Mouse (Mus musculus): Measurements from ENCODE around the gene Mfsd1. TPM values are rescaled to one million over a fixed set of nuclear protein-coding genes. Genes with fewer than 3 reads are reported as not detected.

The Mfsd1 gene
- total RNA-seq (2021): 10 to 100 TPM; 29.7 to 34.7 TPM
- long read RNA-seq, experiment 1, transcript Mfsd1-201 (16 exons, 3,011 nt): major isoform, 35 of 41 reads
- long read RNA-seq, experiment 1, partial matches to known transcripts: 4 of 41 reads
- long read RNA-seq, experiment 1, other reads (novel, unspliced or antisense): 2 of 41 reads
- long read RNA-seq, experiment 2, transcript Mfsd1-201 (16 exons, 3,011 nt): major isoform, 29 of 35 reads
- long read RNA-seq, experiment 2, partial matches to known transcripts: 3 of 35 reads
- long read RNA-seq, experiment 2, other reads (novel, unspliced or antisense): 3 of 35 reads

- peak; percentile 80 to 83 for DNase-seq (ENCODE audit: extremely low spot score in 1 of 2, low spot score in 2 of 2)
- intact Hi-C loops (cut with DNase I): loop anchor here (10.0 kb wide), 1 partner anchor 1918 kb away; the partner anchor contains the start of gene Lekr1
- Histone ChIP-seq H3K4me3 (peak within 1 kb of the TSS; percentile 98), H3K27ac (peak within 1 kb of the TSS; percentile 93)
- TF ChIP-seq CTCF (IDR thresholded peaks at IDR 0.05): no peak
Observed at GRCm38 (mm10) chr3:67582273-67583124, at the start of gene Mfsd1. Gene Mfsd1, plus strand, starts transcription at chr3:67582741.

GRCm38 (mm10) chr3:67543630-67544029, 38.9 kb upstream of the Mfsd1 start:
- intact Hi-C loops (cut with DNase I): no loop called here
- no peak for DNase-seq (ENCODE audit: extremely low spot score in 1 of 2, low spot score in 2 of 2)
- Histone ChIP-seq H3K4me3 (no peak overlapping the region), H3K27ac (no peak overlapping the region)
- TF ChIP-seq CTCF (IDR thresholded peaks at IDR 0.05): no peak

- no peak for TF ChIP-seq CTCF (IDR thresholded peaks at IDR 0.05)
- H3K27ac ChIP-seq: no peak overlapping the region
Observed at GRCm38 (mm10) chr3:67551193-67551592, 31.3 kb upstream of the Mfsd1 start.

GRCm38 (mm10) chr3:67553281-67553680, 29.3 kb upstream of the Mfsd1 start:
- Histone ChIP-seq H3K4me3 (no peak overlapping the region), H3K27ac (no peak overlapping the region)
- no peak for DNase-seq (ENCODE audit: extremely low spot score in 1 of 2, low spot score in 2 of 2)
- intact Hi-C loops (cut with DNase I): no loop called here
- TF ChIP-seq CTCF (IDR thresholded peaks at IDR 0.05): no peak

More at GRCm38 (mm10) chr3:67551193-67551592, 31.3 kb upstream of the Mfsd1 start:
- intact Hi-C loops (cut with DNase I): no loop called here
- no peak for DNase-seq (ENCODE audit: extremely low spot score in 1 of 2, low spot score in 2 of 2)
- no peak overlapping the region for H3K4me3 ChIP-seq

- intact Hi-C loops (cut with DNase I): no loop called here
- Histone ChIP-seq H3K27ac (no peak overlapping the region), H3K4me3 (no peak overlapping the region)
- no peak for DNase-seq (ENCODE audit: extremely low spot score in 1 of 2, low spot score in 2 of 2)
- no peak for TF ChIP-seq CTCF (IDR thresholded peaks at IDR 0.05)
Observed at GRCm38 (mm10) chr3:67553927-67554448, 28.6 kb upstream of the Mfsd1 start.

- DNase-seq (ENCODE audit: extremely low spot score in 1 of 2, low spot score in 2 of 2): no peak
- intact Hi-C loops (cut with DNase I): no loop called here
- no peak overlapping the region for H3K27ac ChIP-seq
- H3K4me3 ChIP-seq: no peak overlapping the region
- no peak for TF ChIP-seq CTCF (IDR thresholded peaks at IDR 0.05)
Observed at GRCm38 (mm10) chr3:67555211-67555610, 27.3 kb upstream of the Mfsd1 start.

- DNase-seq (ENCODE audit: extremely low spot score in 1 of 2, low spot score in 2 of 2): no peak
- Histone ChIP-seq H3K4me3 (no peak overlapping the region), H3K27ac (no peak overlapping the region)
- no peak for TF ChIP-seq CTCF (IDR thresholded peaks at IDR 0.05)
- intact Hi-C loops (cut with DNase I): no loop called here
Observed at GRCm38 (mm10) chr3:67557200-67557651, 25.3 kb upstream of the Mfsd1 start.

DNA sequence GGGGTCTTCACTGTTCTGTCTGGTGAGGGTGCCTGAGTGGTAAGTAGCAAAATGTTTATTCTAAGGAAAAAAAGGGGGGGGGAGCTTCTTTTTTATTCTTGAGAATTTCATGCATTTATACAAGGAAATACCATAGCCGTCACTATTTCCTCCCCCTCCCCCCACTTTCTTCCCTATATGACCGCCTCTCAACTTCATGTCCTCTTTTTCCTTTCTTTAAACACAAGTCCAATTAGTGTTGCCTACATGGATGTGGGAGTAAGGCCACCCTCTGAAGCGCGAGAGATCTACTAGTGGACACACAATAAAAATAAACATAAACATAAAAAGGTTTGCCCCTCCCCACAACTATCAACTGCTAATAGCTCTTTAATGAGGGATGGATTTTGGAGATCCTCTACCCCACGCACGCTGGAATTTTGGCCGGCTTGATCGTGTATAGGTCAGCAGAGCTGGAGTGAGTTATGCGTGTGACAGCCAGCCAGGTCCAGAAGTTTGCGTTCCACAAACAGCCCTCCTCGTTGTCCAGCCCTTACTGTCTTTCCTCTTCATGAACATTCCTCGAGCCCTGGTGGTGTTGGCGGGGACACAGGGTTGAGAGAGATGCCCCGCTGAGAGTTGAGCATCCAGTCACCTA, 24.7 kb upstream of the Mfsd1 start:
- Histone ChIP-seq H3K27ac (no peak overlapping the region), H3K4me3 (no peak overlapping the region)
- intact Hi-C loops (cut with DNase I): no loop called here
- DNase-seq (ENCODE audit: extremely low spot score in 1 of 2, low spot score in 2 of 2): no peak
- TF ChIP-seq CTCF (IDR thresholded peaks at IDR 0.05): no peak

DNA sequence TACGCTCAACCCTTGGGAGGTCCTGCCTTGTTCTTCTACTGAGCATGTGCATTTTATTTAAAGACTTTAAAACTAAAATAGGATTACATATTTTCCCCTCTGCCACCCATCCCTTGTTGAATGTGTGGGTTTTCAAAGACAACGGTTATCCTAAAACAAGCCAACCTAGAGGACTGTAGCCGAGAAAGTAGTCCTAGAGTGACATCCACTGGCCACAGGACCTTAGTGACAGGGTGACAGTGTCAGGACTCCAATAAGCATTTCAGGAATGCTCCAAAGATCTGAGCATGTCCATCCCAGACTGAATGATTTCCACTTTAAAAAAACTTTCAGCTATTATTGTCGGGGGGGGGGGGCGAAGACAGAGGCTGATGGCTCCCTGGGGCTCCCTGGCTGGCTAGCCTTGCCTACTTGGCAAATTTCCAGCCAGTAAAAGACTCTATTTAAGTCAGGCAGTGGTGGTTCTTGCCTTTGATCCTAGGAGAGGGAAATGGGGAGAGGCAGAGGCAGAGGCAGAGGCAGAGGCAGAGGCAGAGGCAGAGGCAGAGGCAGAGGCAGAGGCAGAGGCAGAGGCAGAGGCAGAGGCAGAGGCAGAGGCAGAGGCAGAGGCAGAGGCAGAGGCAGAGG, 17.7 kb upstream of the Mfsd1 start:
- H3K27ac ChIP-seq: no peak overlapping the region
- intact Hi-C loops (cut with DNase I): loop anchor here (10.0 kb wide), 1 partner anchor 1230 kb away; no protein-coding TSS in a partner anchor
- peak; percentile 45 for TF ChIP-seq CTCF (IDR thresholded peaks at IDR 0.05)
- no peak overlapping the region for H3K4me3 ChIP-seq
- no peak for DNase-seq (ENCODE audit: extremely low spot score in 1 of 2, low spot score in 2 of 2)

GRCm38 (mm10) chr3:67565540-67566227, 16.9 kb upstream of the Mfsd1 start:
- intact Hi-C loops (cut with DNase I): loop anchor here (10.0 kb wide), 1 partner anchor 1231 kb away; no protein-coding TSS in a partner anchor
- no peak for TF ChIP-seq CTCF (IDR thresholded peaks at IDR 0.05)
- DNase-seq (ENCODE audit: extremely low spot score in 1 of 2, low spot score in 2 of 2): no peak
- Histone ChIP-seq H3K27ac (no peak overlapping the region), H3K4me3 (no peak overlapping the region)
